Mouse (Mus musculus) gastrocnemius, adult 2 months (tissue): ENCODE data around the gene Pakap. TPM values are rescaled to one million over a fixed set of nuclear protein-coding genes. Genes with fewer than 3 reads are reported as not detected.

Experiments
- DNase-seq: peaks from one replicate; pipeline ENCODE4 v3.0.0; 2022
- H3K27ac ChIP-seq: fragments of 200-600 bp; 2 replicates; pipeline ENCODE4 v1.8.1; 2022; ENCODE audit warnings: mild to moderate bottlenecking
- H3K4me3 ChIP-seq: fragments of 200-600 bp; 2 replicates; pipeline ENCODE4 v1.8.1; 2022; ENCODE audit warnings: mild to moderate bottlenecking, moderate library complexity
- CTCF ChIP-seq: fragments of 200-600 bp; IDR thresholded peaks from 2 replicates; pipeline ENCODE4 v1.8.1; 2022; ENCODE audit warnings: antibody characterized with exemption, mild to moderate bottlenecking, moderate library complexity
- intact Hi-C: fragments of 180-260 bp; cut with DNase I; formaldehyde crosslinking; loops from one replicate; pipeline ENCODE4 v1.15.1; 2025
- total RNA-seq, 2 experiments: library from RNA; stranded (reverse); gene quantifications; 2 replicates each; pipeline ENCODE4 v1.2.3; 2021

Pakap gene
- total RNA-seq, 2 experiments from 2014 or later: 4.9 to 7.0 TPM

DNA sequence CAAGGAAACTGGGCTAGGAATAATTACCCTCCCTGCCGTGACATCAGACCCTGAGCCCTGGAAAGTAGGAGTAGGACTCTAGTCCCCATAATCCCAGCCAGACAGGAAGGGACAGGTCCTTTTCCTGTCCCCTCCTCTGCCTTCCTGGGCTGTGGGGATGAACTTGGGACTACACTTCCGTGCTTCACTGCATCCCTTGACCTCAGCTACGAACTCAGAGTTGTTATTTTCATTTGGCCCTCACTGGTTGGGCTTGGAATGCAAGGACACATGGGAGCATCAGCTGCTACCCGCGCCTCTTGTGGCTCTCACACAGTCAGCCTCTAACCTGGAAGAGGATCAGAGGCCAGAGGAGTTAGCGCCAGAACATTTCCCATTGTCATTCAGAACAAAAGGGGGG lies 122.0 kb downstream of the Pakap start:
- Histone ChIP-seq H3K4me3 (no peak overlapping the region), H3K27ac (peak overlapping the region; percentile 65)
- DNase-seq: no peak
- TF ChIP-seq CTCF: no peak
- intact Hi-C loops: no loop called here

DNA sequence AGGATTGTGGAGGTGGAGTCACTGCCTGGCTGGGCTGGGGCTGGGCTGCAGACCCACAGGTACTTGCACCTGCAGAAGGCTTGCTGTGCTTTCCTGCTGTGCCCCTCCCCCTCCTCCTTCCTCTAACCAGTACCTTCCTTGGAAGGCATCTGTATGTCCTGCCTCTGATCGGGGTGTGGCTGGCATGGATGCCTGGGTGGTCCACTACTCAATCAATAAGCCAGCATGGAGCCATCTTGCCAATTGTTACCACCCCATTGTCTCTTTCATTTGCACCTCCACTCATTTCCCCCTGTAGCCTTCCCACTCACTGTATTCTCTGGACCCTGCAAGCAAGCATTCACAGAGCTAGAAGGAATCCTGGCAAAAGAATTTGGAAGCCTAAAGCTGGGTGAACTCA lies 122.8 kb downstream of the Pakap start:
- no peak for DNase-seq
- TF ChIP-seq CTCF: no peak
- H3K27ac ChIP-seq: peak overlapping the region; percentile 65; the same call in 1 of the 2 replicates
- intact Hi-C loops: no loop called here
- no peak overlapping the region for H3K4me3 ChIP-seq

- Histone ChIP-seq H3K27ac (peak overlapping the region; percentile 63), H3K4me3 (no peak overlapping the region)
- no peak for DNase-seq
- intact Hi-C loops: no loop called here
- no peak for TF ChIP-seq CTCF
Observed at GRCm38 (mm10) chr4:57694356-57695136, 126.6 kb downstream of the Pakap start.

DNA sequence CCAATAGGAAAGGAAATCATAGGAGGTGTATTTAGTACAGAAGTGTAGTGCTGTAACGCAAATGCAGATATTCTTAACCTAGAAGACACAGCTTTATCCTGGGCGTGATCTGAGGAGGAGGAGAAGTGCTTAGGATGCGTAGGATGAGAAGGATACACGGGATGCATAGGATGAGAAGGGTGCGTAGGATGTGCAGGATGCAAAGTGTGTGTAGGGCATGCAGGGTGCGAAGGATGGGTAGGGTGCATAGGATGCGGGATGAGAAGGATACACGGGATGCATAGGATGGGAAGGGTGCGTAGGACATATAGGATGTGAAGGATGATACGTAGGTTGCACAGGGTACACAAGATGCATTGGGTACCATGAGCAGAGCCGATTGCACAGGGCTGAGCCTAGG lies 129.0 kb downstream of the Pakap start:
- intact Hi-C loops: no loop called here
- TF ChIP-seq CTCF: no peak
- no peak for DNase-seq
- Histone ChIP-seq H3K4me3 (no peak overlapping the region), H3K27ac (no peak overlapping the region)

- H3K27ac ChIP-seq: no peak overlapping the region
- no peak overlapping the region for H3K4me3 ChIP-seq
- TF ChIP-seq CTCF: no peak
- intact Hi-C loops: no loop called here
- DNase-seq: no peak
Observed at GRCm38 (mm10) chr4:57697918-57698611, 130.1 kb downstream of the Pakap start.

- intact Hi-C loops: no loop called here
- DNase-seq: no peak
- Histone ChIP-seq H3K4me3 (no peak overlapping the region), H3K27ac (no peak overlapping the region)
- no peak for TF ChIP-seq CTCF
Observed at GRCm38 (mm10) chr4:57701576-57701975, 133.6 kb downstream of the Pakap start.

- no peak for DNase-seq
- intact Hi-C loops: no loop called here
- no peak for TF ChIP-seq CTCF
- Histone ChIP-seq H3K4me3 (no peak overlapping the region), H3K27ac (no peak overlapping the region)
Observed at GRCm38 (mm10) chr4:57703574-57704470, 135.8 kb downstream of the Pakap start.

GRCm38 (mm10) chr4:57704575-57704974 lies 136.6 kb downstream of the Pakap start:
- intact Hi-C loops: no loop called here
- Histone ChIP-seq H3K27ac (no peak overlapping the region), H3K4me3 (no peak overlapping the region)
- no peak for TF ChIP-seq CTCF
- no peak for DNase-seq

DNA sequence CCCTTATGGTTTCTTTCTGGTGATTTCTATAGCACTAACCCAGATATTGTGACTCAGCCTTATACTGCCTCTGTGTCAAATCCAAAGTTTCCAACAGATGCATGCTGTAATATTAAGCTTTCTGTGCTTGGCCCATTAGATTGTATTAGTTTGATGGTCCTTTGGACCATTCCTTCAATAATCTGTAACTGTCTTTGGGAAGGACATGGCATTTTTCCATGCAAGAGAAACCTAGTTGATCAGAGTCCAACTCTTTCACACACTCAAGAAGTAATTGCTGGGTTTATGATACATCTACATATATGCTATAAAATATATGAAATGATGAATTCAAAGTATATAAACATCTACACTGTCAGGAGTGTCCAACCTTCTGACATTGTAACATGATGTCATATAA lies 147.9 kb downstream of the Pakap start:
- no peak for TF ChIP-seq CTCF
- Histone ChIP-seq H3K4me3 (no peak overlapping the region), H3K27ac (no peak overlapping the region)
- DNase-seq: no peak
- intact Hi-C loops: no loop called here

GRCm38 (mm10) chr4:57716735-57717134 lies 148.8 kb downstream of the Pakap start:
- no peak for DNase-seq
- Histone ChIP-seq H3K27ac (no peak overlapping the region), H3K4me3 (no peak overlapping the region)
- intact Hi-C loops: no loop called here
- TF ChIP-seq CTCF: no peak

DNA sequence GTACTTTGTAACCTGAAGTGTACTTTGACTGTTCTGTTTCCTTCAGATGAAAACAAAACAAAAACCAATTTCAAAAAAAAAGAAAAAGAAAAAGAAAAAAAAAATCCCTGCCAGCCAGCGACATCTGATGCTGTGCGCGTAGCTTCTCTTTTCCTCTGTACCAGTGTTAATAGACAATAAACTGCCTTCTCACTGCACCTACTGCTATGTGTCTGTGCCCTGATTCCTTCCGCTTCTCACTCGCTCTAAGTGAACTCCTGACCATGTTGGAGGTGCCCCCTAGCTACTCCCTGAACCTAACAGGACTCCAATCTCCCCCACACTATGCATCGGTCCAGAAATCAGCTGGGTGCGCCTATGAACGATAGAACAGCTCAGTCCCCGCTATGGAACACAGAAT lies 149.4 kb downstream of the Pakap start, which contains the start of gene Akap2:
Gene Akap2 (plus strand): TSS at position 304 of the 400 bp plus-strand sequence.
- H3K27ac ChIP-seq: no peak within 1 kb of the TSS
- H3K4me3 ChIP-seq: no peak within 1 kb of the TSS
- no peak for TF ChIP-seq CTCF
- DNase-seq: no peak
- intact Hi-C loops: no loop called here

GRCm38 (mm10) chr4:57719370-57719769 lies 151.4 kb downstream of the Pakap start:
- Histone ChIP-seq H3K27ac (no peak overlapping the region), H3K4me3 (no peak overlapping the region)
- DNase-seq: no peak
- intact Hi-C loops: no loop called here
- TF ChIP-seq CTCF: peak; percentile 14; the same call in 1 of the 2 replicates
